Mouse (Mus musculus) spleen, adult 2 months (tissue): ENCODE measurements around the gene Zfp874b.
"Not testable (repeated sequence)": the region's sequence is repeated elsewhere in the genome, so short reads cannot be mapped to it uniquely, and the experiment has no call there.

ENCODE experiments used
- CTCF ChIP-seq: fragments of 200-500 bp; IDR thresholded peaks from 2 replicates; pipeline ENCODE4 v1.5.1; 2011; ENCODE audit warnings: mild to moderate bottlenecking, inconsistent platforms; ENCODE audit not compliant: insufficient read depth, insufficient read length, insufficient replicate concordance; ENCODE audit errors: extremely low read depth
- POLR2A ChIP-seq: fragments of 200-500 bp; IDR thresholded peaks from 2 replicates; pipeline ENCODE4 v1.6.1; 2011; ENCODE audit warnings: low read depth, low read length, inconsistent platforms

GRCm38 (mm10) chr13:67422532-67422931 is 61.5 kb downstream of the Zfp874b start:
- not testable (repeated sequence) for TF ChIP-seq CTCF, POLR2A
